Mouse (Mus musculus): ENCODE data around the gene Galm.

DNA sequence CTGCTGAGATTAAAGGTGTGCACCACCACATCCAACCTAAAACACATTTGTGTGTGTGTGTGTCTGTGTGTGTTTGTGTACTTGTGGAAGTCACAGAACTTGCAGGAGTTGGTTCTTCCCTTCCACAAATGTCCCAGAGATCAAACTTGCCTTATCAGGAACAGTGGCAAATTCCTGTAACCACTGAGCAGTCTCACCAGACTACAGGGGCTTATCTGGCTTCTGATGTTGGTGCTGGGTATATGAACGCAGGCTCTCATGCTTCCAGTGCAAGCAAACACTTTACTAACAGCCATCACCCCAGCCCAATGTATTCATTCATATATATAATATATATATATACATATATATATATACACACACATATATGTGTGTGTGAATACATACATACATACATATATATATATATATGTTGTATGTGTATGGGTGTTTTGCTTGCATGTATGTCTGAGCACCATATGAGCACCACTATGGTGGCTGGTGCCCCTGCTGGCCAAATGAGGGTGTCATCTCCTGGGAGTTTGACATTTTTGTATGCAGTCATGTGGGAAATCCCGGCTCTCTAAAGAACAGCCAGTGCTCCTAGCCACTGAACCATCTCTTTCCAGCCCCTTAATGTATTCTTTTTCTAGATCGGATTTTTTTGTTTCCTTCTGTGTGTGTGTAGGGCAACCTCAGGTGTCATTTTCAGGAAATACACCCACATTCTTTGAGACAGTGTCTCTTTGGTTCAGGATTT, 94.8 kb downstream of the Galm start:
- TF ChIP-seq POLR2A (IDR thresholded peaks at IDR 0.05; ENCODE audit: control insufficient read depth, extremely low read depth, insufficient read depth, low read length, poor library complexity): no peak
- TF ChIP-seq CTCF (IDR thresholded peaks at IDR 0.05; ENCODE audit: borderline replicate concordance, control insufficient read depth, extremely low read depth, insufficient read depth, low read length, poor library complexity): no peak
